18 mouse cellular contexts compared by ENCODE assay signal in genomic region chr5:12767383-12767782, GRCm38 (mm10).
"Had no signal": no experiment of that assay in that cellular context is flagged by ENCODE, and none has a peak within 500 bp of the region (broad histone marks: within the 10 kb centered on the region; RNA-seq: fewer than 3 reads in every experiment).

No protein-coding gene starts in this region.

- H3K36me3 ChIP-seq: kidney, embryonic 15.5 days; liver, embryonic 13.5 days; midbrain, embryonic 12.5 days; midbrain, embryonic 15.5 days; neural tube, embryonic 13.5 days had no signal

- H3K27ac ChIP-seq: kidney, embryonic 15.5 days; left cerebral cortex, adult 2 months; liver, embryonic 13.5 days; midbrain, embryonic 12.5 days; midbrain, embryonic 15.5 days; neural tube, embryonic 13.5 days had no signal

- H3K9me3 ChIP-seq: kidney, embryonic 15.5 days; liver, embryonic 13.5 days; midbrain, embryonic 12.5 days; midbrain, embryonic 15.5 days; neural tube, embryonic 13.5 days had no signal

- H3K4me1 ChIP-seq: kidney, embryonic 15.5 days; liver, embryonic 13.5 days; midbrain, embryonic 12.5 days; midbrain, embryonic 15.5 days; neural tube, embryonic 13.5 days had no signal

- H3K9ac ChIP-seq: kidney, embryonic 15.5 days; liver, embryonic 13.5 days; midbrain, embryonic 12.5 days; midbrain, embryonic 15.5 days; neural tube, embryonic 13.5 days had no signal

- H3K27me3 ChIP-seq: kidney, embryonic 15.5 days; liver, embryonic 13.5 days; midbrain, embryonic 12.5 days; midbrain, embryonic 15.5 days; neural tube, embryonic 13.5 days had no signal

- DNase-seq: kidney, adult 8-10 months; kidney, postnatal 10 days; kidney, postnatal 36 days; layer of hippocampus, postnatal 36 days; liver, embryonic 13.5 days; lung, adult 2 months; lung, postnatal 14 days; lung, postnatal 4 days; right cerebral cortex, adult 18-20 months; right cerebral cortex, postnatal 14 days; right cerebral cortex, postnatal 4 days; thymus, adult 18-20 months; thymus, postnatal 4 days had no signal

- H3K4me2 ChIP-seq: kidney, embryonic 15.5 days; liver, embryonic 13.5 days; midbrain, embryonic 12.5 days; midbrain, embryonic 15.5 days; neural tube, embryonic 13.5 days had no signal

- H3K4me3 ChIP-seq: kidney, embryonic 15.5 days; left cerebral cortex, adult 2 months; liver, embryonic 13.5 days; midbrain, embryonic 12.5 days; midbrain, embryonic 15.5 days; neural tube, embryonic 13.5 days had no signal

- ATAC-seq: midbrain, embryonic 15.5 days had no signal
